Mouse (Mus musculus) thymus, adult 2 months (tissue): ENCODE measurements at regions not wholly inside any gene's neighbourhood (a gene's known extent, or its start where the extent isn't known, plus 50 kb on each side); places are given as distances from the start of the nearest gene placed in this dataset.

Experiments used
- CTCF ChIP-seq: fragments of 200-500 bp; IDR thresholded peaks from 2 replicates; pipeline ENCODE4 v1.5.1; 2012; ENCODE audit warnings: mild to moderate bottlenecking, control low read depth, low read length, moderate library complexity, borderline replicate concordance; ENCODE audit not compliant: control insufficient read depth, poor library complexity, insufficient read depth; ENCODE audit errors: extremely low read depth
- POLR2A ChIP-seq: fragments of 200-500 bp; IDR thresholded peaks from 2 replicates; pipeline ENCODE4 v1.6.1; 2012; ENCODE audit warnings: mild to moderate bottlenecking, low read length, control low read depth, moderate library complexity; ENCODE audit not compliant: control insufficient read depth, poor library complexity, insufficient read depth; ENCODE audit errors: extremely low read depth

GRCm38 (mm10) chr8:92005091-92005490, 203.2 kb upstream of the Irx3 start:
- TF ChIP-seq POLR2A (no peak), CTCF (no peak)
